9 mouse cellular contexts compared by ENCODE assay signal in the genomic region with DNA sequence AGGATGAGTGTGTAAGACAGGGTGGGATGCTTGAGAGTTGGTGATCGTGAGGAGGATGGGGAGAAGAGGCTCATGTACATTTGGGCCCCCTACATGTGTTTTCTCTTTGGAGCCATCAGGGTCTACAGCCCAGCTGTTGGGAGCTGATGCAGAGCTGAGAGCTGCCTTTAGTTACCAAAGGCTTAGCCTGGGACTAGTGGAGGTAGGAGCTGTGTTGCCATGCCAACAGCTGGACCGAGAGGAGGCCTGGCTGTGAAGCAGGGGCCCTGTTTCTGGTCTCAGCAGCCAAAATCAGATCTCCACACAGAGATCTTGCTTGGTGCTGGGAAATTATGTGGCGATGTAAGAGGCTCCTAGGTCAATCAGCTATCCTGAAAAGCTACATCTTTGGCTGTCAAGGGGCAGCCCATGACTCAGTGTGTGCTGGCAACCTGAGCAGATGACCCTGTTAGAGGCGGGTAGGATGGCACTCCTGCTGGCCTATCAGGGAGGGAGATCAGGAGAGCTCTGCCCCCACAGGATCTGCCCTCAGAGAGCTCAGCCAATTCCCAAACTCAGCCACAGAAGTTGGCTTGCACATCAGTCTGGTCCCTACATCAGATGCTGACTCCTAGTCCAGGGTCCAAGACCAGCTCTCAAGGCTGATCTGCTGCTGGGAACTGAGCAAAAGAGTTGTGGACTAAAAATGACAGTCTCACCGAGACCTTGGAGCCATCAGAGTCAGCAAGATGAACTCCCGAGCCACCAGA. TPM values are rescaled to one million over a fixed set of nuclear protein-coding genes. Genes with fewer than 3 reads are reported as not detected.
DNase-seq lines count a peak whose midpoint lies in the region; ATAC-seq and TF ChIP-seq lines count a peak whose summit lies in the region.
"Had no signal": no experiment of that assay in that cellular context is flagged by ENCODE, and none has a peak within 500 bp of the region (broad histone marks: within the 10 kb centered on the region; RNA-seq: fewer than 3 reads in every experiment).

No protein-coding gene starts in this region.

- CTCF ChIA-PET in Patski (lab: Charles Lee), result interaction anchor here (0.8 to 3.0 kb wide), 9 partner anchors 9 to 156 kb away, joined by 3 to 14 read pairs (median 3); no protein-coding TSS in a partner anchor

- DNase-seq in kidney, postnatal 36 days, result no peak
- no peak for DNase-seq in Patski (ENCODE audit: low read depth, low spot score)
- no peak for DNase-seq in cerebellum, postnatal 4 days (ENCODE audit: low spot score in 2 of 2)
- DNase-seq in left cerebral cortex, postnatal 10 days (ENCODE audit: extremely low spot score in 1 of 2, low spot score in 2 of 2), result no peak
- DNase-seq: spleen, adult 18-20 months had no signal

- 50% methylated on average over 6 of the region's 6 CpGs for WGBS in kidney, embryonic 14.5 days
- WGBS in midbrain, embryonic 13.5 days, result 34% methylated on average over 6 of the region's 6 CpGs

- H3K27ac ChIP-seq in kidney, embryonic 14.5 days (ENCODE audit: low read depth, low read length), result peak overlapping the region; percentile 13; the same call in 1 of the 2 replicates
- H3K27ac ChIP-seq in embryonic fibroblast, embryonic 13.5 days (ENCODE audit: insufficient read depth, low read length), result 0 out of 2 replicates have a peak overlapping the region, but pooled peaks have one; percentile 6
- peak overlapping the region; percentile 21; the same call in 1 of the 2 replicates for H3K27ac ChIP-seq in midbrain, embryonic 13.5 days

- no peak overlapping the region for H3K4me3 ChIP-seq in kidney, embryonic 14.5 days (ENCODE audit: low read length)
- no peak overlapping the region for H3K4me3 ChIP-seq in embryonic fibroblast, embryonic 13.5 days (ENCODE audit: insufficient read depth, low read length)
- no peak overlapping the region for H3K4me3 ChIP-seq in midbrain, embryonic 13.5 days (replicated peaks)

- H3K27me3 ChIP-seq in kidney, embryonic 14.5 days (ENCODE audit: control insufficient read depth, insufficient read depth, low read length), result no peaks in the 10 kb centered on the region
- H3K27me3 ChIP-seq in Patski, result no peaks in the 10 kb centered on the region
- H3K27me3 ChIP-seq in midbrain, embryonic 13.5 days, result no peaks in the 10 kb centered on the region

- peaks cover 17% of the 10 kb centered on the region for H3K4me1 ChIP-seq in kidney, embryonic 14.5 days (ENCODE audit: control insufficient read depth, insufficient read depth, low read length)
- H3K4me1 ChIP-seq in embryonic fibroblast, embryonic 13.5 days (ENCODE audit: control insufficient read depth, insufficient read depth, low read length), result peaks cover 19% of the 10 kb centered on the region
- peaks cover 42% of the 10 kb centered on the region for H3K4me1 ChIP-seq in midbrain, embryonic 13.5 days (replicated peaks)

- no peaks in the 10 kb centered on the region for H3K9me3 ChIP-seq in kidney, embryonic 14.5 days (ENCODE audit: control insufficient read depth, low read length)
- no peaks in the 10 kb centered on the region for H3K9me3 ChIP-seq in midbrain, embryonic 13.5 days

- POLR2A ChIA-PET in Patski (lab: Charles Lee), result interaction anchor here (0.8 to 1.0 kb wide), 2 partner anchors 20 to 101 kb away, joined by 3 read pairs; no protein-coding TSS in a partner anchor

- no peak overlapping the region for H3K9ac ChIP-seq in kidney, embryonic 14.5 days (ENCODE audit: low read depth, low read length)
- H3K9ac ChIP-seq in midbrain, embryonic 13.5 days (replicated peaks), result peak overlapping the region; percentile 25

- ATAC-seq in kidney, embryonic 14.5 days (ENCODE audit: low FRiP score, low TSS enrichment), result no peak
- ATAC-seq in Patski, result peak; percentile 60
- ATAC-seq in midbrain, embryonic 13.5 days, result no peak
- ATAC-seq in frontal cortex, adult (ENCODE audit: low TSS enrichment), result no peak

- H3K36me3 ChIP-seq in kidney, embryonic 14.5 days (ENCODE audit: control insufficient read depth, insufficient read depth, low read length), result no peaks in the 10 kb centered on the region
- no peaks in the 10 kb centered on the region for H3K36me3 ChIP-seq in midbrain, embryonic 13.5 days

- intact Hi-C loops in left cerebral cortex, postnatal 10 days (cut with DNase I), result no loop called here

- TF ChIP-seq CTCF in Patski (IDR thresholded peaks at IDR 0.05), result no peak
- TF ChIP-seq CTCF in embryonic fibroblast, embryonic 13.5 days (IDR thresholded peaks at IDR 0.05; ENCODE audit: borderline replicate concordance, insufficient read depth, low read length), result no peak

- TF ChIP-seq POLR2A in embryonic fibroblast, embryonic 13.5 days (IDR thresholded peaks at IDR 0.05; ENCODE audit: low read depth, low read length), result no peak

- H3K4me2 ChIP-seq in kidney, embryonic 14.5 days (replicated peaks; ENCODE audit: low read depth, low read length), result no peak overlapping the region
- no peak overlapping the region for H3K4me2 ChIP-seq in midbrain, embryonic 13.5 days (replicated peaks)

- in situ Hi-C loops in Patski (cut with MboI; ENCODE audit: low pct_unique_long_range_greater_than_20kb), result no loop called here

RNA-seq across cellular contexts. Expression of a gene that starts 56.1 kb away (rescaled TPM):
- polyA plus RNA-seq in kidney, embryonic 14.5 days (2014; fragmentation: Nextera tagmentation; extraction: Ambion mirVana), result not detected in 2 replicates
- polyA plus RNA-seq in Patski (2021), result not detected
- not detected in 2 replicates for polyA plus RNA-seq in embryonic fibroblast, embryonic 13.5 days (2011; ENCODE audit: insufficient read length, low read depth, missing spikeins)
- polyA plus RNA-seq in midbrain, embryonic 13.5 days (2015; fragmentation: Nextera tagmentation; extraction: Ambion mirVana), result not detected in 2 replicates
- not detected for total RNA-seq in left cerebral cortex, postnatal 10 days (2021)
